Mouse (Mus musculus) heart, adult 2 months (tissue): Measurements from ENCODE around the gene Ntrk3.

ENCODE experiments used
- CTCF ChIP-seq: fragments of 200-600 bp; IDR thresholded peaks from 2 replicates; pipeline ENCODE4 v1.8.1; 2022; ENCODE audit warnings: antibody characterized with exemption, mild to moderate bottlenecking, moderate library complexity
- POLR2A ChIP-seq: fragments of 200-500 bp; IDR thresholded peaks from 2 replicates; pipeline ENCODE4 v1.6.1; 2011; ENCODE audit warnings: mild to moderate bottlenecking, low read depth, low read length, control low read depth; ENCODE audit not compliant: insufficient read depth

DNA sequence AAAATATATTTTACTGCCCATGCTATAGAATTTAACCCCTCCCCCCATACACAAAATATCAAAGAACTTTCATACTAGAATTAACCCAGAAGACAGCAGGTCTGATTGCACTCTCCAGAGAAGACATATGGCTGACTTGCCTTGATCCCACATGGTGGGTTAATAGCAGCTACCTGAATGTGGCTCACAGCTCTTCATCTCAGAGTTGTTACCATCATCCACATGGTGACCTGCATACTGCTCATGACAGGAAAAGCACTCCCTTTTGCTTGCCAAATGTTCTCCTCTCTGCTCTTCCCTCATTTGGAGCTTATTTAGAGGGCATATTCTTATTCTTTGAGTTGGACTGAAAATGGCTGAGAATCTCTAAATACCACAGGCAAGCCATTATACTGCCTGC, 404.4 kb downstream of the Ntrk3 start:
- no peak for TF ChIP-seq CTCF
- TF ChIP-seq POLR2A = no peak
